Mouse (Mus musculus): Measurements from ENCODE around the gene BC037034. TPM values are rescaled to one million over a fixed set of nuclear protein-coding genes. Genes with fewer than 3 reads are reported as not detected.

BC037034 gene
- total RNA-seq, 1 experiment from 2014 or later, result 18.5 TPM

DNA sequence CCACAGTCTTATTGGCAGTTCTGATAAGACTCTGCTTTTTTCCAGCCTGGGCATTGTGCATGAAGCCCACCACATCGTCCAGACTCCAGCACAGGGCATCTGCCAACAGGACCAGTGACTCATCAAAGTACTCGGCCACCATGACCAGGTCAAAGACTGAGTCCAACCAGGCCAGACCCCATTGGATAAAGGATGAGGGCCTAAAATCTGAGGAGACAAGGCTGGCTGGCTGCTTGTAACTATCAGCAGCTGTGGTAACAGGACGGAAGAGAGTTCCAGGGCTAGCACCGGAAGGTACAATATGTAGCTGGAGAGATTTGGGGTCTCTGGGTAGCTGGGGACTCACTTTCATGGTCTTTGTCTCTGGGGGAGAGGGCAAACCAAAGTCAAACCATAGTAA is 1.9 kb upstream of the BC037034 start:
- ATAC-seq (replicated peaks; ENCODE audit: insufficient number of reproducible peaks, low FRiP score, low TSS enrichment, poor library complexity, severe bottlenecking), result no peak

DNA sequence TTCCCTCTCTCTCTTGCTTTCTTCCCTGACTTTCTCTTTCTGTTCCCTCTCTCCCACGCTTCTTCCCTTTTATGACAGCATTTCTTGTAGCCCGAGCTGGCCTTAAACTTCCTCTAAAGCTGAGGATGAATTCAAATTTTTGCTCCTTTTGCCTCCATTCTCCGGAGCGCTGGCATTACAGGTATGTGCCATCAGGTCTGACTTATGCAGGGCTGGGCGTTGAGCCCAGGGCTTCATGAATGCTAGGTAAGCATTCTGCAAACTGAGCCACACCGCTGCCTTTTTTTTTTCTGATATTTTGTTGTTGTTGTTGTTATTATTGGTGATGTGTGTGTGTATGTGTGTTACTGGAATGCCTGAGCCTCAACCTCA is 360 bp upstream of the BC037034 start:
- ATAC-seq (replicated peaks; ENCODE audit: insufficient number of reproducible peaks, low FRiP score, low TSS enrichment, poor library complexity, severe bottlenecking), result peak; percentile 7; the same call in 1 of the 2 replicates

DNA sequence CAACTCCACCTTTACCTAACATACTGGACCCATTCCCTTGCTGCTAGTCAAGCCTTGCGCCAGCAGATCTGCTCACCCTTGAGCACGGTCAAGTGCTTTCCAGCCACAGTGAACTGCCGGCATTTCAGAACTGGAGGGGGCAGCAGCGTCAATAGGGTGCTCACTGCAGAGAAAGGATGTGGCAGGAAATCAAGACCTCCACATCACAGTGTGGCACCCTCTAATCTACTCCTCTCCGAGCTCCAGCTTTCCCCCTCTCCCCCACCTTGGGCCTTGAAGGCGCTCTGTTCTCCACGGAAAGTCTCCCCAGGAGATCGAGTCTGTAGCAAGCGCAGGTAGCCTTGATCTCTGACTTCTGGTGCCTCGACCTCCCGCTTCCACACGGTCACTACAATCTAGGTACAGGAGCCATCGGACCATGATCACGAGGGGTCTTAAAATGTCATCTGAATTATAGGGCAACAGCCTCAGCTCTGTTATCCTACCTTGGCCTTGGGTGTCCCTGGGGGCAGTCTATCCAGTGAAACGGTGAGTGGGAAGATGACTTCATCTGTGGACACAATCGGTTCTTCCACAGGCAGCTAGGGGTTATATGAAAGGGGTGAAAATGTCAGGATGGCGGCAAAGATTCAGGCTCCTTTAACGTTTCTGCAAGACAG is 1.1 kb downstream of the BC037034 start:
- ATAC-seq (replicated peaks; ENCODE audit: insufficient number of reproducible peaks, low FRiP score, low TSS enrichment, poor library complexity, severe bottlenecking), result no peak

DNA sequence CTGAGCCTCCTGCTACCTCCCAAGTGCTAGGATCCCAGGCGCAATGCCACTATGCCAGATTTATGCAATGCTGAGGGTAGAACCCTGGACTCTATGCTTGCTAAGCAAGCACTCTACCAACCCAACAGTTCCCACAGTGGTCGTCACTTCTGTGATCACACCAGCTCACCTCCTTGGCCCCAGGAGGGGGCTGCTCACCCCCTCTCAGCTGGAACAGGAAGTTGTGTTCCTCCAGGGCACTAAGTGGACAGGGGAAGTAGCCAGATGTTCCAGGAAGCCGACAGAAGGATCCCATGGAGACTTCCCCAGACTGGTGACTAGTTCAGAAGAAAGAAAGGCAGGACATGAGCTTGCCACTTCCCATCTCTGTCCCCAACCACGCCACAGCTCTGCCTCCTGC is 1.8 kb downstream of the BC037034 start:
- no peak for ATAC-seq (replicated peaks; ENCODE audit: insufficient number of reproducible peaks, low FRiP score, low TSS enrichment, poor library complexity, severe bottlenecking)

DNA sequence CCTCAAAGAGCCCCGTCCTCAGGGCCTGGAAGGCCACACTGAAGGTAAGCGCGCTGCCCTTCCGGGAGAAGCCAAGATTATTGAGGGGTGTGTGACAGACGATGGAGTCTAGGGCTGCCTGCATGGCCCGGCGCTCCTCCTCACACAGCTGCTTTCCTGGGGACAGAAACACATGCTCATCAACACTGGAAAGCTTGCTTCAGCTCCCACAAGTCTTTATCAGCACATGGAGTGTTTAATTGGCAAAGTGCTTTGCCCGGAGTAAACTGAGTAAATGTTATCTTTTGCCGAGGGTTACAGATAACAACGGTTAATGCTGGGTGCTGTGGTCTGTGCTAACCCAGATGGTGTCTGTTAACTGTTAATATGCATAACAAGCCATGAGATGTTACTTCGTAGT is 3.0 kb downstream of the BC037034 start:
- ATAC-seq (replicated peaks; ENCODE audit: insufficient number of reproducible peaks, low FRiP score, low TSS enrichment, poor library complexity, severe bottlenecking), result no peak

DNA sequence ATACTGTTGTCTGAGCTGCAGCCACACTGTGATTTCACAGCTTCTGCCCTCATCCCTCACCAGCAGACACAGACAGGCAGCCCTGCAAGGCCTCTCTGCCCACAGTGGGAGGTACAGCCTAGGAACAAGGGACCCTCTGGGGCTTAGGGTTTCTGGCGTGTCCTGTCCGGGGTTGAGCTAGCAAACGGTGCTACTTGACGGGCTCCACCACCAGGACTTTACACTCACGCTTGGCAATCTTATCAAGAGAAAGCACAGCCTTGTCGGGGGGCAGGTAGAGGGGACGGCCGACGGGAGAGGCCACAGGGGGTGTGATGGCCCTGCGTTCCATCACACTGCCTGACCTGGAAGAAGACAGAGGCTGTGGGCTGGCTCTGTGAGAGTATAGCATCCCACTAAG is 3.8 kb downstream of the BC037034 start:
- no peak for ATAC-seq (replicated peaks; ENCODE audit: insufficient number of reproducible peaks, low FRiP score, low TSS enrichment, poor library complexity, severe bottlenecking)

DNA sequence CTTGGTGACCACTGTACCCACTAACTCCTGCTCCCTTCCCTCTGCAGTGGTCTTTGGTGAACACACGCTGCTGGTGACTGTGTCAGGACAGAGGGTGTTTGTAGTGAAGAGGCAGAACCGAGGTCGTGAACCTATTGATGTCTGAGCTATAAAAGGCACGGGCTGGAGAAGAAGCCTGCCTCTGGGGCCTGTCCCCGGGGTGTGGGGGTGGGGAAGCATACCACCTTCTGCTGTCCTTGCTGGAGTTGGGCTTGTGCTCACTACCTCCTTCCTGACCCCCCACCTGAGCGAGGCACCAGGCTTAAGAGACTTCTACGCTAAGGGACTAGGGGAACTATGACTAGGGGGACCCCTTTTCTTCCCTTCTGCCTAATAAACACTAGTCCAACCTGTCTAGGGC is 4.8 kb downstream of the BC037034 start:
- no peak for ATAC-seq (replicated peaks; ENCODE audit: insufficient number of reproducible peaks, low FRiP score, low TSS enrichment, poor library complexity, severe bottlenecking)

DNA sequence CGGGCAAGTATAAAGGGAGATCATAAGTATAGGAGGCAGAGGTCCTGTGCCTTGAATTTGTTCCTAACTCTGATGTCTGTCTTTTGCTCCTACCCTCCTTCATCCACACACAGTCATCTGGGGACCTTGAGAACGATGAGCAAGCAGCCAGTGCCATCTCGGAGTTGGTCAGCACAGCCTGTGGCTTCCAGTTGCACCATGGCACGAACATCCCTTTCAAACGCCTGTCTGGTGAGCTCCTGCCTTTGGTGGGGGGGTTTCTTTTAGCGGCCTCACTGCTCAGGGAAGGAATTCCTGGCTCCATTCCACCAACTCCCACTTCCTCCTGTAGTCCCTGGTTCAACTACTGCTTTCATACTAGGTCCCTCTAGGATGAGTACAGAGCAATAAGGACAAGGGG is 5.3 kb downstream of the BC037034 start:
- no peak for ATAC-seq (replicated peaks; ENCODE audit: insufficient number of reproducible peaks, low FRiP score, low TSS enrichment, poor library complexity, severe bottlenecking)

DNA sequence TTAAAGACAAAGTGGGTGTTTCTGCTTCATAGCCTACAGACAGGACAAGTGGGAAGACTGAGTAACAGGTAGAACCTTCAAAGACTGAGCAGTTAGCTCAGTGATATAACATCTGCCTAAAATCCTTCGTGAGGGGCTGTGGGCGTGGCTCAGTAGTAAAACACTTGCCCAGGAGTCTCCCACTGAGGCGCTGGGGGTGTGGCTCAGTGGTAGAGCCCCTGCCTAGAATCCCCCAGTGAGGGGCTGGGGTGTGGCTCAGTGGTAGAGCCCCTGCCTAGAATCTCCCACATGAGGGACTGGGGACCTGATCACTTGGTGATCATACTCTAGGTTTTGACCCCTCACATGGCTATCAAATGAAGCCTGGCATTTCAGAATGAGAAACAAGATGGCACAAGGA is 5.8 kb downstream of the BC037034 start:
- no peak for ATAC-seq (replicated peaks; ENCODE audit: insufficient number of reproducible peaks, low FRiP score, low TSS enrichment, poor library complexity, severe bottlenecking)

DNA sequence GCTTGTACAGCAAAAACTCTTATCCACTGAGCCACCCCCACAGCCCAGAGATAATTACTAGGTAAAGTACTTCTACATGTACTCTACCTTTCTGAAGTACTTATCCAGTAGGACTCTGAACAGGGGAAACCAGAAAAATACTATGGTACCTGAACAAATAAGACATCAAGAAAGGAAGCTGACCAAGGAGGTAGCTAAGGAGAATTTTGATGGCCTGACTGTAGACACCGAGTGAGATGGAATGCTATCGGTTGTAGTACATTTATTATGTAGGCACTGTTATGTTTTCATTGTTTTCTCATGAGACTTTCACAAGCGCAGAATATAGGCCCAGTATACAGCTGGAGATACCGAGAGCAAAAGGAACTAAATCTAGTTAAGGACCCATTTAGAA is 6.3 kb downstream of the BC037034 start:
- ATAC-seq (replicated peaks; ENCODE audit: insufficient number of reproducible peaks, low FRiP score, low TSS enrichment, poor library complexity, severe bottlenecking), result no peak

DNA sequence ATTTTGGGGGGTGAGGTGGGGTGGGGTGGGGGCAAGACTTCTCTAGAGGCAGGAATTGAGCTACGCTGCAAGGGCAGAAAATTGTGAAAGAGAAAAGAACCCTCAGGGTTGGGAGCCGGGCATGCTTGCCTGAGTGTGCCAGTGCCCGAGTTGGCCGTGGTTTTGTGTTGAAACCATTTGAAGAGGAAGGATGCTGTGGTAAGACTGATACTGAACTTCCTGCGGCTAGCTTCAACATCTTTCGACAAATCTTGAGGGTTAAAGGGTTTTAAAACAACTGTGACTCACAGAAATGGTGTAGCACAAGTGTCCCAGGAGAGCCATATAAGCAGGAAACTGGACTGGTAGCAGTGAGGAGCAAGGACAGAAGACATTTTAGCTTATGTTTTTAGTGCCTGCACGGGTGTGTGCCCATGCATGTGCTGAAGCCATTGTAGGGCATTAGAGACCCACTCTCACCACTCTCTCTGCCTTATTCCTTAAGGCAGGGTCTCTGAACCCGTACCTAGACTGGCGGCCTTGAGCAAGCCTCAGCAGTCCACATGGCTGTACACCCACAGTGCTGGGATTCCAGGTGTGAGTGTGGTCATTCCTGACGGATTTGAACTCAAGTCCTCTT is 6.8 kb downstream of the BC037034 start:
- ATAC-seq (replicated peaks; ENCODE audit: insufficient number of reproducible peaks, low FRiP score, low TSS enrichment, poor library complexity, severe bottlenecking), result peak; percentile 70

DNA sequence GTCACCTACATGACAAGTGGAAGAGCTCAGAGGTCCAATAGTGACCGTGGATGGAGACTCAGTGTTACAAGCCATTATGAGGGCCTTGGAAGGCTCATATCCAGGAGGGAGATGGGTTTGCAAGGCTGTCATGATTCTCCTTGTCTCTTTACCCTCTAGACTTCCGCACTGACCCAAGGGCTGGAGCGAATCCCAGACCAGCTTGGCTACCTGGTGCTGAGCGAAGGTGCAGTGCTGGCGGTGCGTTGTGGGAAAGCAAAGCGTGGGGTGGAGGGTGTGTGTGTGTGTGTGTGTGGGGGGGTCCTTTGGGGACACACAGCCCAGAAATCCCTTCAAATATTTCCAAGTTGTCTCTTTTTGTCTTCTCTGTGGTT is 7.8 kb downstream of the BC037034 start:
- no peak for ATAC-seq (replicated peaks; ENCODE audit: insufficient number of reproducible peaks, low FRiP score, low TSS enrichment, poor library complexity, severe bottlenecking)

DNA sequence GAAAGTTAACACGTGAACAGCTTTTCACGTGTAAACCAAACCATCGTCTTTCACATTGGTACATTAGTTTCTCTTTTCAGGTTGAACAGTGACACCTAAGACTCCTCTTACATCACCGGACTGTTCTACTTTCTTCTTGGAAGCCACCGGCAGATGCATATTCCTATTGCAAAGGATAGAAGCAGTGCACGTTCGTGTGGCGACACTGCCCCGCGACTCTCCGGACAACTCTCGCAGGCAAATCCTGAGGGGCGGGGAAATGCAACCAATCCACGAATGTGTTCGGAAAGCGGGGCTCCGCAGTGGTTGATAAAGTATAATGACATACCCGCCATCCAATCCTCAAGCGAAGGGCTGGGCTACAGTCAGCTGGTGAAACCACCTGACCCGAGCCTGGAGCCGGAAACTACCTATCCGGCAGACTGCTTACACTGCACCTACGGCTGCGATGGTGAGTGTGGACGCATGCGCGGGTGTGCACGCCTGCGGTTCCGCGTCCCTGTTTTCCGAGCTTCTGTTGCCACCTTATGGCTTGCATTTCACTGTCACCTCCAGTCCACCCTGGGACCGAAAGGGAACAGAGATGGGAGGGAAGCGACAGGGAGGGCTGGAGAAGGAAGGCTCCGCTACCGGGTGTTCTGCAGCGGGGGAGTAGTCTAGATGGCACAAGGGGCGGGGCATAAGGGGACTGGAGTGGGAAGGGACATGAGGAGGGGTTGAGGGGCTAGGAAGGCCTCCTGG is 8.3 kb downstream of the BC037034 start, which contains the start of gene Lamtor4:
TSS of gene Lamtor4 (plus strand) at position 130 of the 741 bp plus-strand sequence.
- peak; percentile 96 for ATAC-seq (replicated peaks; ENCODE audit: insufficient number of reproducible peaks, low FRiP score, low TSS enrichment, poor library complexity, severe bottlenecking)

DNA sequence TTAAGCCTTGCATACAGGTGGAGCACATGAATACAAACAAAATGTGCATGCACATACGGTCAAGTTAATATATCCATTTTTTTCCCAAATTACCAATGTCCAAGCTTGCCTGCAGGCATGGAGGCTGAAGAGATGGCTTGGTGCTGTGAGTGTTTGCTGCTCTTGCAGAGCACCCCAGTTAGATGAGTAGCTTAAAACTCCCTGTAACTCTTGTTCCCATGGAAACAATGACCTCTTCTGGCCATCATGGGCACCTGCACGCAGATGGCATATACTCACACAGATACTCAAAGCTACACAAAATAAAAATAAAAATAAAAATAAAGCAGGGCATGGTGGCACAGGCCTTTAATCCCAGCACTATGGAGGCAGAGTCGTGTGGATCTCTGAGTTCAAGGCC is 10.8 kb downstream of the BC037034 start:
- no peak for ATAC-seq (replicated peaks; ENCODE audit: insufficient number of reproducible peaks, low FRiP score, low TSS enrichment, poor library complexity, severe bottlenecking)

DNA sequence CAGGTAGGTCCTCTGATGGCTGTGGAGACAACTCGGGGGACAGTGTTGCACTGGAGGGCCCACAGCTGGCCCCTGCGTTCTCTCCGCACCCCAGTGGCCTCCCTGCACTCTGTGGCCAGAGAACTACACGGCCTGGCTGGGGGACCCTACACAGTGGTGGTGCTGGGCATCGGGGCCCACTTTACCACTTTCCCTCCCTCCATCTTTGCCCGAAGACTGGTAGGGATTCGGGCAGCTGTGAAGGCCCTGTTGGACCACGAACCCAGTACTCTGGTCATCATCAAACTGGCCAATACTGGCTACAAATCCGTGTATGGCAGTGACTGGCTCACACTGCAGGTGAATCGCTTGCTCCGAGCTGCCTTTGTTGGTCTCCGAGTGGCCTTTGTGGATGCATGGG is 12.7 kb downstream of the BC037034 start:
- no peak for ATAC-seq (replicated peaks; ENCODE audit: insufficient number of reproducible peaks, low FRiP score, low TSS enrichment, poor library complexity, severe bottlenecking)

DNA sequence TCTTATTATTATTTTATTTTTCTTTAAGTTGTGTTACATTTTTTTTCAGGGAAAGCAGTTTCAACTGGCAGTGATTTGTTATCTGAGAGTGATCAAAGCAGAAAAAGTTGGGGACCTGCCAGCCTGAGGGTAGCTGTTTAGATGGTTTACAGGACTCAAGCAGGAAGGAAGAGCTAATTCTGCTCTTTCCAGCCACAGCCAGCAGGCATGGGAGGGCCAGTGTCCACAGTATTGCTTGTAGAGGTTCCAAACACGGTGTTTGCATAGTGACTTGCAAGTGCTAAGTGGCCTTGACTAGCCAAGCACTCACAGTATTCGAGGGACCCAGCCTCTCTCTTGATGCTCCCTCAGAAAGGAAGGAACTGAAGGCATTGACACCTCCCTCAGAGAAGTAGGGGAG is 22.3 kb downstream of the BC037034 start:
- no peak for ATAC-seq (replicated peaks; ENCODE audit: insufficient number of reproducible peaks, low FRiP score, low TSS enrichment, poor library complexity, severe bottlenecking)

DNA sequence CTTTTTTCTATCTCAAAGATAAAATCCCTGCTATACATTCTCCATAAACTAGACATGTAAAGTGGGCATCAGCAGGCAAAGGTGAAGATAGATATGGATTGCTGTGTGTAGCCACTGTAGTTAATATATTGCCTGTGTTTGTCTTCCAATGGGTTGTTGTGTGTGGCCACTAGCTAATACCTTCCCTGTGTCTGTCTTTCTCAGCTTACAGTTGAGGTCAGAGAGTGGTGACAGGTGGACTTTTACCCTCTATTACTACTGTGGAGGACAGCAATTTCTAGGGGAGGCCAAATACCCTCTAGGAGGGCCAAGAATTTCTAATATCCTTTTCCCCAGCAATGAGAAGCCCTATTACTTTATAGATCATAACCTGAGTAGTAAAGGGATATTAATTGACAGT is 29.6 kb downstream of the BC037034 start:
- ATAC-seq (replicated peaks; ENCODE audit: insufficient number of reproducible peaks, low FRiP score, low TSS enrichment, poor library complexity, severe bottlenecking), result no peak

DNA sequence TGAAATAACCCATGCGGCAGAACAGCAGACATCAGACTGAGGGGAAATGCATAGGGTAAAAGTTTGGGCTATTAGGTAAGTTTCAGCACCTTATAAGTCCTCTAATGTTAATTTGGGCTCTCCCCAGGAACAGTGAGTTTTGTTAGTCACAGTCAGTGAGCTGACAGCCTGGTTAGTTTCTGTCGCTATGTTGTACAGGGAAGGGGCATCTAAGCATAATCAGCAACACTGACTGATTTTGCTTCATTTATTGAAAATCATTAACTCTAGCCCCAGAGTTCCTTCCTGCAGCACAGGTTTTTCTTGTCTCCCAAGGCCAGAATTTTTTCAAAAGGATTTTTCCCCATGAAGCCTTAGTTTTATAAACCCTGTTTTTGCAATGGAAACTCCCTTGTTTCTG is 30.1 kb downstream of the BC037034 start:
- no peak for ATAC-seq (replicated peaks; ENCODE audit: insufficient number of reproducible peaks, low FRiP score, low TSS enrichment, poor library complexity, severe bottlenecking)

DNA sequence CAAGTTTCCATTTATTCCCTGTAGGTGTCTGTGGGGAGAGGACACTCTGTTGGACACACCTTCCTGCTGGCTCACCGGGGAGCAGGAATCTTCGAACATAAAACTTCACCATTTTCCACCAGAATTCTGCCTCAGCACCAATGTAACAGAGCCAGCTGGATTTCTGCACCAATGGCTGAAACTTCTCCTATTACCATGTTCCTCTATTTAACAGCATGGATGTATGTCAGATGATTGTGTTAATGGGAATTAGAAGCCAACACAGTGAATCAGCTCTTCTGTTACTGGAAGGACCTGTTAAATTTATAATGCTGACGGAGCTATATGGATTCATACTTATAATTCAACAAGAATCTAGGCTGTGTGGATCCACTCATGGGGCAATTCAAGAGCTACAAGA is 34.3 kb downstream of the BC037034 start:
- ATAC-seq (replicated peaks; ENCODE audit: insufficient number of reproducible peaks, low FRiP score, low TSS enrichment, poor library complexity, severe bottlenecking), result 0 out of 2 replicates have a peak, but pooled peaks have one; percentile 11

DNA sequence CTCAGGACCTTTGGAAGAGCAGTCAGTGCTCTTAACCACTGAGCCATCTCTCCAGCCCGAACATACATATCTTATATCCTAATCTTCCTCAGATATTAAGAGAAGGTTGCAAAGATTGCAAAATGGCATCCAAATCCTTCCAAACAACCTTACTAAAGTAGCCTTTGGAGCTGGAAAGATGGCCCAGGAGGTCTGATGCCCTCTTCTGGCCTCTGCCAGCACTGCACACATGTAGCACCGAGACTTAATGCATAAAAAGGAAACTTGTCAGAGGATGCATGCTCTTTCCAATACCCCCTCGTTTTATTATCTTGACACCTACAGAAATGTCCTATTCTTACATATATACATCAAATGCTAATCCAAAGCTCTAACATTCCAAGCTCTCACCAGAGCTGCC is 35.8 kb downstream of the BC037034 start:
- ATAC-seq (replicated peaks; ENCODE audit: insufficient number of reproducible peaks, low FRiP score, low TSS enrichment, poor library complexity, severe bottlenecking), result no peak
